Mouse (Mus musculus) granulocyte monocyte progenitor cell, adult 5-6 weeks (primary cell): ENCODE data around the gene Tsen34. TPM values are rescaled to one million over a fixed set of nuclear protein-coding genes. Genes with fewer than 3 reads are reported as not detected.
A peak's percentile ranks its signal among the peaks of the same experiment; 100 is the strongest.

Experiments
- ATAC-seq: replicated peaks from 2 replicates; pipeline ENCODE4 v1.8.0; 2016; ENCODE audit warnings: mild to moderate bottlenecking, moderate TSS enrichment, inconsistent platforms; ENCODE audit not compliant: poor library complexity, severe bottlenecking
- total RNA-seq, 2 experiments: library from RNA; stranded (forward) in 1 of 2; stranded (reverse) in 1 of 2; fragments of 200-712, 200-1000 nt in 1 of 2; fragments of >200 nt in 1 of 2; fragmentation: Nextera tagmentation in 1 of 2; gene quantifications; 2 replicates each; pipeline ENCODE4 v1.2.3; 2014 to 2017

Gene Tsen34
- total RNA-seq (2014; fragmentation: Nextera tagmentation): 21.2 and 28.7 TPM in 2 replicates
- 31.6 and 37.5 TPM in 2 replicates for total RNA-seq (2017)

- ATAC-seq: no peak
These were observed at the start of gene Tsen34 for GRCm38 (mm10) chr7:3692382-3692986. TSS of gene Tsen34 (plus strand) at chr7:3692863.

GRCm38 (mm10) chr7:3643412-3643811, 49.3 kb upstream of the Tsen34 start:
- ATAC-seq: no peak

- no peak for ATAC-seq
These were observed 48.8 kb upstream of the Tsen34 start for GRCm38 (mm10) chr7:3643843-3644242.

- ATAC-seq: no peak
These were observed 48.4 kb upstream of the Tsen34 start for GRCm38 (mm10) chr7:3644348-3644671.

GRCm38 (mm10) chr7:3644672-3645487, 47.8 kb upstream of the Tsen34 start, which contains the start of gene Cnot3:
TSS of gene Cnot3 (plus strand) at chr7:3645268.
- peak; percentile 80 for ATAC-seq

GRCm38 (mm10) chr7:3645488-3646025, 47.1 kb upstream of the Tsen34 start:
- peak; percentile 29 for ATAC-seq

GRCm38 (mm10) chr7:3646188-3646587, 46.5 kb upstream of the Tsen34 start:
- ATAC-seq: no peak

GRCm38 (mm10) chr7:3646641-3647040, 46.0 kb upstream of the Tsen34 start:
- ATAC-seq: no peak

- ATAC-seq: no peak
These were observed 35.7 kb upstream of the Tsen34 start for GRCm38 (mm10) chr7:3656966-3657365.

- ATAC-seq: no peak
These were observed 34.1 kb upstream of the Tsen34 start for GRCm38 (mm10) chr7:3658578-3658977.

- no peak for ATAC-seq
These were observed 28.0 kb upstream of the Tsen34 start for GRCm38 (mm10) chr7:3664524-3665214.

GRCm38 (mm10) chr7:3665215-3666114, 27.2 kb upstream of the Tsen34 start, which contains the start of gene Leng1:
TSS of gene Leng1 (minus strand) at chr7:3665840.
- peak; percentile 96 for ATAC-seq

GRCm38 (mm10) chr7:3666921-3667391, 25.7 kb upstream of the Tsen34 start:
- no peak for ATAC-seq

GRCm38 (mm10) chr7:3674507-3675227, 18.0 kb upstream of the Tsen34 start:
- peak; percentile 97 for ATAC-seq

GRCm38 (mm10) chr7:3675228-3675548, 17.5 kb upstream of the Tsen34 start:
- peak; percentile 51 for ATAC-seq

GRCm38 (mm10) chr7:3676371-3676770, 16.3 kb upstream of the Tsen34 start:
- no peak for ATAC-seq

GRCm38 (mm10) chr7:3677342-3677741, 15.3 kb upstream of the Tsen34 start, which contains the start of gene Tmc4:
TSS of gene Tmc4 (minus strand) at chr7:3677553.
- ATAC-seq: no peak

- no peak for ATAC-seq
These were observed 8.6 kb upstream of the Tsen34 start for GRCm38 (mm10) chr7:3683908-3684550.

GRCm38 (mm10) chr7:3684698-3685097, 8.0 kb upstream of the Tsen34 start:
- ATAC-seq: no peak
